Mouse (Mus musculus) intestine, postnatal 0 days (tissue): ENCODE results near the gene Prokr1. TPM values are rescaled to one million over a fixed set of nuclear protein-coding genes. Genes with fewer than 3 reads are reported as not detected.

Experiments used
- ATAC-seq: fragments of 200-750 bp; cut with Nextera tagmentation; 2 replicates; pipeline ENCODE4 v1.8.0; 2017; ENCODE audit warnings: mild to moderate bottlenecking, moderate TSS enrichment, moderate library complexity
- H3K27ac ChIP-seq: fragments of 300-500 bp; sonication (generic); 2 replicates; pipeline ENCODE4 v1.5.1; 2014; ENCODE audit warnings: mild to moderate bottlenecking, low read depth, low read length, moderate library complexity
- H3K27me3 ChIP-seq: fragments of 300-500 bp; sonication (generic); replicated peaks from 2 replicates; pipeline ENCODE4 v1.6.1; 2014; ENCODE audit warnings: low read length, mixed read lengths; ENCODE audit not compliant: control insufficient read depth, insufficient read depth
- H3K36me3 ChIP-seq: fragments of 300-500 bp; sonication (generic); 2 replicates; pipeline ENCODE4 v1.6.1; 2014; ENCODE audit warnings: mild to moderate bottlenecking, moderate library complexity; ENCODE audit not compliant: control insufficient read depth, insufficient read depth
- H3K4me1 ChIP-seq: fragments of 300-500 bp; sonication (generic); replicated peaks from 2 replicates; pipeline ENCODE4 v1.6.1; 2014; ENCODE audit warnings: antibody characterized with exemption, low read length, mixed read lengths; ENCODE audit not compliant: control insufficient read depth, insufficient read depth
- H3K4me2 ChIP-seq: fragments of 300-500 bp; sonication (generic); replicated peaks from 2 replicates; pipeline ENCODE4 v1.6.1; 2014; ENCODE audit warnings: low read depth, mild to moderate bottlenecking, moderate library complexity
- H3K4me3 ChIP-seq: fragments of 300-500 bp; sonication (generic); 2 replicates; pipeline ENCODE4 v1.5.1; 2014; ENCODE audit warnings: low read depth, low read length
- H3K9ac ChIP-seq: fragments of 300-500 bp; sonication (generic); 2 replicates; pipeline ENCODE4 v1.6.1; 2014; ENCODE audit warnings: mild to moderate bottlenecking, low read depth, low read length
- H3K9me3 ChIP-seq: fragments of 300-500 bp; sonication (generic); 2 replicates; pipeline ENCODE4 v1.6.1; 2016; ENCODE audit warnings: mixed run types; ENCODE audit not compliant: control insufficient read depth
- CTCF ChIP-seq: sonication (generic); IDR thresholded peaks from 2 replicates; pipeline ENCODE4 v1.5.1; 2016; ENCODE audit warnings: low read depth, mild to moderate bottlenecking, control low read depth, antibody characterized with exemption, moderate library complexity
- WGBS: fragments of 180-500 bp; shearing (Covaris S2); extraction: QIAGEN DNeasy Blood & Tissue Kit; methylation state at CpG from one replicate; pipeline ENCODE4 v1.1.7; 2014; 5-methylcytosine and 5-hydroxymethylcytosine counted together
- polyA plus RNA-seq: library from polyadenylated mRNA; unstranded; fragments of >200 nt; fragmentation: Nextera tagmentation; extraction: Ambion mirVana; gene quantifications from 2 replicates; pipeline ENCODE4 v1.2.1, GENCODE M21; 2015

The Prokr1 gene
- polyA plus RNA-seq, 1 experiment from 2014 or later: 1.0 TPM

DNA sequence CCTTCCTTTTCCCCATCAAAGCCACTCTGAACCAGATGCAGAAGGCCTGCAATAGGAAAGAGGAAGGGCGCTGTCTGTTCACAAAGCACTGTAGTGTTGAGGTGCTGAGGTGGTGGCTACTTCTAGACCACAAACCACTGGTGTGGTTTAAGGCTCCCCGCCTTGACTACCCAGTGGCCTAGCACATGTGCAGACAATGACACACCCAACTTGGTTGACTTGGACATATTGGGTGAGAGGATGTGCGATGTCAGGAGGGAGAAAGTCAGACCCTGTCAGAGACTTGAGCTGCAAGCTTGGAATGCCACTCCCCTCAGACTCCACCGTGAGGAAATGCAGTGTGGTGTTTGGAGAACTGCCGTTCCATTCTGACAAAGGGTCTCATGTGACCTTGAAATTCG is 49.4 kb downstream of the Prokr1 start:
- Histone ChIP-seq H3K27me3 (no peaks in the 10 kb centered on the region), H3K36me3 (no peaks in the 10 kb centered on the region), H3K4me2 (no peak overlapping the region), H3K9me3 (no peaks in the 10 kb centered on the region), H3K4me3 (no peak overlapping the region), H3K27ac (no peak overlapping the region), H3K9ac (no peak overlapping the region), H3K4me1 (no peaks in the 10 kb centered on the region)
- ATAC-seq: no peak
- 71% methylated on average over 6 of the region's 6 CpGs for WGBS
- TF ChIP-seq CTCF: no peak

DNA sequence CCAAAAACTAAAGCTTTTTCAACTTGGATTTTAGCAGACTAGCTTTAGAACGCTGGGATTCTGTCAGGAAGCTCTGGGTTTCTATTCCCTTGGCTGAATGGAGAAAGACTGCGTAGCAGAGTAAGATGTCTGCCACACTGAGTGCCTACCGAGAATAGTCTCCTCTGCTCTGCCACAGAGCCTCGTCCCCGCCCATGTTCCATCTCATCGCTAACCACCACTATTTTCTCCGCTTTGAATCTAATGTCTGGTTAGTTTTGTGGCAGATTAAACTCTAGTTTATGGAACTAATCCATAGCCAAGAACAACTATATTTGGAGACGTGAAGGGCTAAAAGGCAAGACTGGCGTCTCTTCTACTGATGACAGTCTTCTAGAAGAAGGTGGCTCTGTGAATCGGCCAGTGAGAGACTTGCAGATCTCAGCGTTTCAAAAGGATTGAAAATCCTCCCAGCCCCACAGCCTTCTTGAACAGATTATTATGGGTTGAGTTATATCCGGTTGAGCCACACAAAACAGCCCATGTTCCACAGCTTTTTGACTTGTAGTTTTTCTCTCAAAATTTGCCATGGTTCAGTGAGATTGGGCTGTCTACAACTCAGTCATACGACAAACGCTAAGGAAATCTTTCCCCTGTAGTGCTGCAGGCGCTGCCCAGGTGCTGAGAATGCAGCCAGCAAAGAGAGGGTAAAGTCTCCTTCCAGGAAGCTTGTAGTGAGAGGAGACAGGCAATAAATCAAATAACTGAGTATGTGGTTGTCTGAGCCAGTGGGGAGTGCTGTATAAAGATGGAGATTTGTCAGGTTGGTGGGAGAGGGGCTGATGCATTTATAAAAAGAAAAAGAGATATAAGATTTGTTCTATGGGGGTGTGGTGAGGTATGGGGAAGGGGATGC is 51.9 kb downstream of the Prokr1 start:
- Histone ChIP-seq H3K9me3 (no peaks in the 10 kb centered on the region), H3K27ac (no peak overlapping the region), H3K4me1 (no peaks in the 10 kb centered on the region), H3K9ac (no peak overlapping the region), H3K27me3 (no peaks in the 10 kb centered on the region), H3K36me3 (no peaks in the 10 kb centered on the region), H3K4me2 (no peak overlapping the region), H3K4me3 (no peak overlapping the region)
- 54% methylated on average over 15 of the region's 15 CpGs for WGBS
- TF ChIP-seq CTCF: no peak
- no peak for ATAC-seq

DNA sequence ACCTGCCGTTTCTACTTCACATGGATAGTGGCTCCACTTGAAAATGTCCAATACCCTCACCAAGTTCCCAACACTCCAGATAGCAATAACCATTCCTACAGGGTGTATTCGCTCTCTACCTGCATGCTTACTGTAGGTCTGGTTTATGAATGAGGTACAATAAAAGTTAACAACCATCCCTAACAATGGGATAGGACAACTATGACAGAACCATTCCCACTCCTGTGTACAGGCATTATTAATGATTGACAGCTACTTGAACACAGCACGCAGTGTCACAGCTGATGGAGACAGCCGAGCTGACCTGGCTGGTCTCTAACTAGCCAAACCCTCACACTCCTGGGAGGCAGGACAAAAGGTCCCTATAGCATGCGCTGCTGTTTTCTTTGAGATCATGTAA is 52.9 kb downstream of the Prokr1 start:
- H3K4me2 ChIP-seq: no peak overlapping the region

DNA sequence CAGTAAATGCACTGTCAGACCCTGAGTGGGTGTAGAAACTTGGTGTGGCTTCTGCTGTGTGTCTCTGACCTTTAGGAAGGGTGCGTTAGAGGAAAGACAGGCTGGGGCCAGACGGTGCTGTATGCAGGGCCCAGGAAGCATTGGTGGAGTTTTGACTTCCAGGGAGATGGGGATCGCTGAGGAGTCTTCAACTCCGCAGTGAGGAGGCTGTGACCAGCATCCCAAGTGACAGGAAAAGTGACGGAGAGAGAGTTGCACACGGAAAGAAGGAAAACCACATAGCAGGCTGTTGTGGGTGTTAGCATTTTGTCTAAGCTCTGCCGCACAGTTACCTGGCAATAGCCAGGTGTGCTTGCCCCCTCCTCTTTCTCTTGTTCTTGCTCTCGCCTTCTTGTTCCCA is 54.3 kb downstream of the Prokr1 start:
- no peak overlapping the region for H3K4me3 ChIP-seq
- H3K9me3 ChIP-seq: no peaks in the 10 kb centered on the region
- H3K36me3 ChIP-seq: no peaks in the 10 kb centered on the region
- no peaks in the 10 kb centered on the region for H3K4me1 ChIP-seq
- 85% methylated on average over 8 of the region's 8 CpGs for WGBS
- no peak overlapping the region for H3K27ac ChIP-seq
- H3K27me3 ChIP-seq: no peaks in the 10 kb centered on the region
- no peak for ATAC-seq
- no peak overlapping the region for H3K9ac ChIP-seq
- H3K4me2 ChIP-seq: no peak overlapping the region
- TF ChIP-seq CTCF: no peak

More for the DNA sequence above, 52.9 kb downstream of the Prokr1 start:
- TF ChIP-seq CTCF: no peak
- no peak overlapping the region for H3K9ac ChIP-seq
- peak; percentile 59 for ATAC-seq
- H3K27ac ChIP-seq: no peak overlapping the region
- no peak overlapping the region for H3K4me3 ChIP-seq
- WGBS: 32% methylated on average over 5 of the region's 5 CpGs
- no peaks in the 10 kb centered on the region for H3K4me1 ChIP-seq
- H3K27me3 ChIP-seq: no peaks in the 10 kb centered on the region
- H3K36me3 ChIP-seq: no peaks in the 10 kb centered on the region
- H3K9me3 ChIP-seq: no peaks in the 10 kb centered on the region

DNA sequence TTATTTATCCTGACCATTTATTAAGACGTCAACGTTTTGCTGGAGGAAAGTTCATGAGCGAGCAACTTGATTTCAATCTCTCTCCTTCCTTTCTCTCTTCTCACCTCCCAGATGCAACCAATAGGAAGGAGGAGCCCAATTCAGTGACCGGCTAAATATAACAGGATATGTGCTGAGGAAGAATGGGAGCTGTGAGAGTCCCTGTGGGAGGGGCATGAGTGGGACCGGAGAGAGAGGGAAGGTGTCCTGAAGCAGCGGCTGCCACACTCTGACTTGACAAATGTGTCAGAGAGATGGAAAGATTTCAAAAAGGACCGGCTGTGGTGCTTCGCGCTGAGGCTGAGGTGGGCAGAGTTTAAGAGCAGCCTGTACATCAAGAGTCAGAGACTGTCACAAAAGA is 54.9 kb downstream of the Prokr1 start:
- TF ChIP-seq CTCF: no peak
- H3K27me3 ChIP-seq: no peaks in the 10 kb centered on the region
- no peak overlapping the region for H3K27ac ChIP-seq
- no peak overlapping the region for H3K9ac ChIP-seq
- 57% methylated on average over 9 of the region's 9 CpGs for WGBS
- H3K4me1 ChIP-seq: no peaks in the 10 kb centered on the region
- no peaks in the 10 kb centered on the region for H3K36me3 ChIP-seq
- H3K4me3 ChIP-seq: no peak overlapping the region
- no peak overlapping the region for H3K4me2 ChIP-seq
- no peak for ATAC-seq
- H3K9me3 ChIP-seq: no peaks in the 10 kb centered on the region

DNA sequence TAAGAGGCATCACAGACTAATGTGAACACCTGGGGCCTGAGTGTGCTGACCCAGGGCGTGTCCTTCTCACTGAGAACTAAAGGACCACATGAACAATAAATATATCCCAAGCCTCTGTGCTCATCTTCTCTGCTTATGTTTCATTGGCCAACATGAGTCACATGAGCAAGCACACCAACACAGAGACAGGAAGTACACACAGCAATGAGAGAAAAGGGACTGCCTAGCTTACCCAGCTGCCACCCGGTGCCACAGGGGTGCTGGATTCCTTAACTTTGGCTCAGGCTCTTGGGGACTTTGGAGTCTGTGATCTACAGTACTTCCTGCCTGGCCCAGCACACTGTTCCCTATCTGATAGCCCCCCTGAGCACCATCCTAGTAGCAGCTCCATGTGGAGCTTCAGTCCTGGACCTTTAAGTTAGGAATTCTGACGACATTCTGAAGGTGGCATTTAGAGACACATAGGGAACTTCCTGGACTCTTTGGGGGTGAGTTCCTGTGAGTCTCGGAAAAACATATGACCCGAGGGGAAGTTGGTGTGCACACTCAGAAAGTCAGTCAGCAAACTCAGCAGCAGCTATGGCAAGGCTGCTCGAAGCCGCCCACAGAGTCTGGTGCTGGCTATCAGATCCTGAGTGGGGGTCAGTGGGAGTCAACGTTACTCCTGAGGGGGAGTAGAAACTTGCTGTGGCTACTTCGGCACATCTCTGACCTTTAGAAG is 55.5 kb downstream of the Prokr1 start:
- Histone ChIP-seq H3K9ac (no peak overlapping the region), H3K4me3 (no peak overlapping the region), H3K4me2 (no peak overlapping the region), H3K27ac (no peak overlapping the region), H3K9me3 (no peaks in the 10 kb centered on the region), H3K36me3 (no peaks in the 10 kb centered on the region), H3K27me3 (no peaks in the 10 kb centered on the region), H3K4me1 (no peaks in the 10 kb centered on the region)
- no peak for ATAC-seq
- no peak for TF ChIP-seq CTCF
- 71% methylated on average over 9 of the region's 9 CpGs for WGBS
